Mouse (Mus musculus) megakaryocyte, embryonic 14.5 days (primary cell): Measurements from ENCODE around the gene Olfr437. TPM values are rescaled to one million over a fixed set of nuclear protein-coding genes. Genes with fewer than 3 reads are reported as not detected.
"Not testable (repeated sequence)": the region's sequence is repeated elsewhere in the genome, so short reads cannot be mapped to it uniquely, and the experiment has no call there.

Experiments
- H3K27me3 ChIP-seq: replicated peaks from 2 replicates; pipeline ENCODE3; 2012; ENCODE audit warnings: inconsistent platforms
- H3K36me3 ChIP-seq: replicated peaks from 2 replicates; pipeline ENCODE3; 2012; ENCODE audit warnings: low read length, inconsistent platforms, mixed read lengths
- H3K4me1 ChIP-seq: 2 replicates; pipeline ENCODE4 v1.6.1; 2012; ENCODE audit warnings: inconsistent platforms
- H3K4me3 ChIP-seq: replicated peaks from 2 replicates; pipeline ENCODE3; 2012; ENCODE audit warnings: moderate library complexity, mild to moderate bottlenecking, inconsistent platforms
- H3K9me3 ChIP-seq: 2 replicates; pipeline ENCODE4 v1.6.1; 2012; ENCODE audit warnings: inconsistent platforms
- FLI1 ChIP-seq: IDR thresholded peaks from 2 replicates; pipeline ENCODE4 v1.6.1; 2012; ENCODE audit warnings: low read length, inconsistent platforms, mixed read lengths
- GATA1 ChIP-seq: IDR thresholded peaks from 3 replicates; pipeline ENCODE4 v1.6.1; 2012; ENCODE audit warnings: mixed read lengths, low read length, inconsistent platforms, borderline replicate concordance
- polyA plus RNA-seq: library from polyadenylated mRNA; stranded (reverse); fragments of >175 nt; gene quantifications from 2 replicates; pipeline ENCODE4 v1.2.3, GENCODE M21; 2012; ENCODE audit warnings: low replicate concordance; ENCODE audit not compliant: insufficient read depth

Gene Olfr437
- polyA plus RNA-seq, 1 experiment: not detected

DNA sequence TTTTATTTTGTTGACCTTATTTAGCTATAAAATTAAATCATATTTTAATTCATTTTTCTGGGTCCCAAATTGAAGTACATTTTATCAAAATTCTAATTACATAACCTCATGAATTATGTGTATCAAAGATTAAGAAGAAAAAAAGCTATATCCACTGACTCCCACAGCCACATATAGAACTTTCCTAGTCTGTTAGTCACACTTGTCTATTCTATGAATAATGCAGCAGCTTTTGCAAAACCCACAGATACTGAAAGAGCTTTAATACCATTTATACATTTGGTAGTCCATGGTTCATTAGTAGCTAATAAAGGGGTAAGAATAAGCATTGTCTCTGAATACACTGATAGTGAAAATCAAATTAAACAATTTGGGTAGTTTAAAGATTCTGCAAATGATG lies 39.7 kb downstream of the Olfr437 start:
- Histone ChIP-seq H3K9me3 (no peaks in the 10 kb centered on the region), H3K27me3 (no peaks in the 10 kb centered on the region), H3K4me3 (no peak overlapping the region), H3K36me3 (no peaks in the 10 kb centered on the region), H3K4me1 (no peaks in the 10 kb centered on the region)
- TF ChIP-seq GATA1: no peak
- TF ChIP-seq FLI1: no peak

DNA sequence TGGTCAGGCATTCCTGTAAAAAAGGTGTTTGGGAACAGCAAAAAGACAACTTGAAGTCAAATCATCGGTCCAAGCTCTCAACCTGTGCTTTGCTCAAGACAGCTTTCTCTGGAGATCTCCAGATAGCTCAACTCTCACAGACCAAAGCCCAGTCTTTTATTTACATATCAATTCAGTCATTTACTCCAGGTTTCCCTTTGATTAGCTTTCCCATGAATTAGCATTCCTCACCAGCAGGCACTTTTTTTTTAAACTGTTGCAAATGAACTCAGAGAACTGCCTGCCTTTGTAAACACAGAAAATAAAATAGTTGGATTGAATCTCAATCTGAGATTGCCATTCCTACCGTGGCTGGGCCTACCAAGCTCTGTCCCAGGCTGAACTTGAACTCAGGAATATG lies 42.3 kb downstream of the Olfr437 start:
- H3K27me3 ChIP-seq: no peaks in the 10 kb centered on the region
- no peak for TF ChIP-seq GATA1
- no peak for TF ChIP-seq FLI1
- no peaks in the 10 kb centered on the region for H3K4me1 ChIP-seq

DNA sequence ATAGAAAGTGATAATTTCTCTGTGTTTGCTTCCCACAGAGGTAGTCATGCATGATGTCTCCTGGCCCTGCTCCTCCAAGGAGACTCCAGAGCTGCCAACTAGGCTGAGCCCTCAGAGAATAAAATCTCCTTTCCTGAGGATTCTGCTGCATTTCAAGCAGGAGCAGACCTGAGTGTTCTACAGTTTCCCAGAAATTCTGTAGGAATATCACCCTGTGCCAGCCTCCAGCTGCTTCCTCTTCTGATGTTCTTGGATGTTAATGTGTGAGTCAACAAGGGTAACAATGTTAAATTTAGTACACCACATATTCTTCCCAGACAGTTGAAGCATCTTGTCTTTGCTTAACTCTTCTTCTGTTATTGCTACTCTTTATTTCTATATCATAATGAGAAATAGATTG lies 49.8 kb downstream of the Olfr437 start, which contains the start of gene Olfr434:
Gene Olfr434, plus strand, starts transcription at position 149 of the 400 bp plus-strand sequence.
- H3K4me1 ChIP-seq, H3K36me3 ChIP-seq, H3K9me3 ChIP-seq, H3K27me3 ChIP-seq, H3K4me3 ChIP-seq: not testable (repeated sequence)

More for the DNA sequence above, 42.3 kb downstream of the Olfr437 start:
- H3K4me3 ChIP-seq: no peak overlapping the region
- H3K36me3 ChIP-seq: no peaks in the 10 kb centered on the region
- H3K9me3 ChIP-seq: no peaks in the 10 kb centered on the region

Other genes with a start within 250 kb of the Olfr437 start
- gene Olfr446, start 241.9 kb upstream of the Olfr437 start, polyA plus RNA-seq: not detected in 2 replicates
- not detected in 2 replicates for gene Olfr444, start 214.2 kb upstream of the Olfr437 start, polyA plus RNA-seq
- gene Olfr441, start 56.9 kb upstream of the Olfr437 start, polyA plus RNA-seq: not detected in 2 replicates
- gene Olfr237-ps1, start 16.7 kb upstream of the Olfr437 start, polyA plus RNA-seq: 0.40 TPM in 1 of 2 replicates, not detected in the other
- gene Olfr13, start 8.9 kb downstream of the Olfr437 start, polyA plus RNA-seq: not detected in 2 replicates
- not detected in 2 replicates for gene Olfr435, start 33.9 kb downstream of the Olfr437 start, polyA plus RNA-seq
- not detected in 2 replicates for gene Olfr434, start 49.7 kb downstream of the Olfr437 start, polyA plus RNA-seq
- gene Olfr47, start 68.2 kb downstream of the Olfr437 start, polyA plus RNA-seq: not detected in 2 replicates
- gene Arhgef5, start 102.3 kb downstream of the Olfr437 start, polyA plus RNA-seq: 0.44 TPM in 1 of 2 replicates, not detected in the other
- not detected in 2 replicates for gene Nobox, start 146.3 kb downstream of the Olfr437 start, polyA plus RNA-seq